Comparison of ENCODE assay signal across 26 mouse cellular contexts in genomic region chr8:120819906-120820305, GRCm38 (mm10).
"Had no signal": no experiment of that assay in that cellular context is flagged by ENCODE, and none has a peak within 500 bp of the region (broad histone marks: within the 10 kb centered on the region; RNA-seq: fewer than 3 reads in every experiment).

No protein-coding gene starts in this region.

- H3K27me3 ChIP-seq: liver, embryonic 13.5 days had no signal

- H3K4me3 ChIP-seq: gastrocnemius, adult 2 months; heart, embryonic 10.5 days; heart, embryonic 13.5 days; heart, embryonic 15.5 days; hindbrain, embryonic 12.5 days; limb, embryonic 10.5 days; limb, embryonic 12.5 days; liver, embryonic 13.5 days had no signal

- H3K4me2 ChIP-seq: heart, embryonic 13.5 days; heart, embryonic 15.5 days; hindbrain, embryonic 12.5 days; hindbrain, embryonic 14.5 days; limb, embryonic 12.5 days; liver, embryonic 11.5 days; liver, embryonic 13.5 days had no signal

- DNase-seq: gastrocnemius, adult 2 months; gastrocnemius, postnatal 10 days; gastrocnemius, postnatal 25 days; heart, adult 18-20 months; heart, postnatal 14 days; heart, postnatal 36 days; kidney, adult 11 months; kidney, adult 2 months; kidney, adult 9 months; kidney, postnatal 10 days; kidney, postnatal 25 days; kidney, postnatal 4 days; layer of hippocampus, adult 9-11 months; layer of hippocampus, postnatal 36 days; liver; liver, embryonic 13.5 days had no signal

- H3K36me3 ChIP-seq: heart, embryonic 10.5 days; heart, embryonic 13.5 days; heart, embryonic 15.5 days; hindbrain, embryonic 12.5 days; limb, embryonic 10.5 days; limb, embryonic 12.5 days; liver, embryonic 13.5 days had no signal

- H3K9ac ChIP-seq: heart, embryonic 13.5 days; heart, embryonic 15.5 days; hindbrain, embryonic 12.5 days; hindbrain, embryonic 14.5 days; limb, embryonic 12.5 days; liver, embryonic 13.5 days had no signal

- ATAC-seq: hindbrain, postnatal 0 days; intestine, embryonic 16.5 days had no signal

- H3K9me3 ChIP-seq: heart, embryonic 10.5 days; hindbrain, embryonic 12.5 days; limb, embryonic 10.5 days had no signal

- H3K4me1 ChIP-seq: hindbrain, embryonic 12.5 days; limb, embryonic 12.5 days had no signal

- H3K27ac ChIP-seq: gastrocnemius, adult 2 months; heart, embryonic 10.5 days; heart, embryonic 13.5 days; heart, embryonic 15.5 days; hindbrain, embryonic 12.5 days; hindbrain, embryonic 14.5 days; hindbrain, postnatal 0 days; limb, embryonic 10.5 days; limb, embryonic 12.5 days; liver, embryonic 13.5 days had no signal
